Mouse (Mus musculus): Measurements from ENCODE around the gene Lpp.

- TF ChIP-seq POLR2A (IDR thresholded peaks at IDR 0.05; ENCODE audit: insufficient read depth, low read depth, low read length) = no peak
- no peak for TF ChIP-seq CTCF (IDR thresholded peaks at IDR 0.05; ENCODE audit: insufficient read depth, low read depth, low read length)
These were observed 5.2 kb downstream of the Lpp start for GRCm38 (mm10) chr16:24398476-24398875.
